Mouse (Mus musculus) E14TG2a.4 (cell line): Measurements from ENCODE around the gene Ninl.

Experiments used
- CTCF ChIP-seq: conservative IDR thresholded peaks from 2 replicates; pipeline ENCODE4 v1.5.1; 2014; ENCODE audit warnings: low read length
- NANOG ChIP-seq: IDR thresholded peaks from 2 replicates; pipeline ENCODE4 v1.6.1; 2014; ENCODE audit warnings: borderline replicate concordance, low read length, mixed read lengths

GRCm38 (mm10) chr2:150979861-150980620 is 59.1 kb downstream of the Ninl start:
- TF ChIP-seq CTCF: no peak
- TF ChIP-seq NANOG: no peak
